Mouse (Mus musculus): ENCODE results near the gene Slc25a51. TPM values are rescaled to one million over a fixed set of nuclear protein-coding genes. Genes with fewer than 3 reads are reported as not detected.

The Slc25a51 gene
- total and polyA plus RNA-seq, 3 experiments: 43.8 to 395 (median 47.5) TPM

- no peaks in the 10 kb centered on the region for H3K4me1 ChIP-seq (ENCODE audit: control insufficient read depth in 1 of 2, insufficient read depth in 2 of 2, low read length in 2 of 2)
- peak overlapping the region; percentile 12 to 55; a peak in 3 of 4 replicates for H3K4me3 ChIP-seq (ENCODE audit: control insufficient read depth in 1 of 2, insufficient read depth in 1 of 2, low read depth in 2 of 2, low read length in 2 of 2)
- no peak overlapping the region for H3K27ac ChIP-seq (ENCODE audit: control insufficient read depth, low read depth, low read length)
- H3K79me2 ChIP-seq (ENCODE audit: control insufficient read depth, insufficient read depth, low read length, poor library complexity): no peaks in the 10 kb centered on the region
- DNase-seq (ENCODE audit: low read depth, low spot score): peak; percentile 67
- no peaks in the 10 kb centered on the region for H3K9me3 ChIP-seq (replicated peaks; ENCODE audit: insufficient read depth, low read length)
- H3K9ac ChIP-seq (ENCODE audit: control insufficient read depth, low read depth, low read length, poor library complexity, severe bottlenecking): peak overlapping the region; percentile 29; the same call in 1 of the 2 replicates
- H3K36me3 ChIP-seq (ENCODE audit: control insufficient read depth in 1 of 2, insufficient read depth in 2 of 2, low read length in 2 of 2): no peaks in the 10 kb centered on the region
- TF ChIP-seq MAZ (IDR thresholded peaks at IDR 0.05; ENCODE audit: low read depth, low read length) (peak; percentile 48; the same call in 1 of the 2 replicates), SMC3 (IDR thresholded peaks at IDR 0.05; ENCODE audit: low read depth, low read length) (peak; percentile 86), ZC3H11A (IDR thresholded peaks at IDR 0.05; ENCODE audit: low read depth, low read length) (peak; percentile 83), RAD21 (IDR thresholded peaks at IDR 0.05; ENCODE audit: low read depth, low read length) (peak; percentile 84), MXI1 (IDR thresholded peaks at IDR 0.05; ENCODE audit: low read depth, low read length) (no peak), MAX (IDR thresholded peaks at IDR 0.05; ENCODE audit: low read length) (no peak), BHLHE40 (IDR thresholded peaks at IDR 0.05; ENCODE audit: borderline replicate concordance, low read depth, low read length) (peak; percentile 18; the same call in 1 of the 2 replicates), HCFC1 (IDR thresholded peaks at IDR 0.05; ENCODE audit: low read depth, low read length) (no peak), CTCF (IDR thresholded peaks at IDR 0.05 in 2 of 3, conservative IDR thresholded peaks at IDR 0.05 in 1 of 3; ENCODE audit: control insufficient read depth in 1 of 3, insufficient read depth in 1 of 3, low read depth in 2 of 3, low read length in 3 of 3, poor library complexity in 1 of 3, severe bottlenecking in 1 of 3) (peak in 2 of 3 experiments; percentile 79 to 83; a peak in 5 of 6 replicates), MEF2A (IDR thresholded peaks at IDR 0.05; ENCODE audit: extremely low read depth, insufficient replicate concordance, low read depth, low read length, poor library complexity, severe bottlenecking) (no peak), ZMIZ1 (IDR thresholded peaks at IDR 0.05; ENCODE audit: low read depth, low read length) (no peak)
- no peaks in the 10 kb centered on the region for H3K27me3 ChIP-seq (ENCODE audit: control insufficient read depth in 1 of 2, insufficient read depth in 2 of 2, low read length in 2 of 2)
Measured at GRCm38 (mm10) chr4:45418229-45418950, 9.8 kb upstream of the Slc25a51 start.

DNA sequence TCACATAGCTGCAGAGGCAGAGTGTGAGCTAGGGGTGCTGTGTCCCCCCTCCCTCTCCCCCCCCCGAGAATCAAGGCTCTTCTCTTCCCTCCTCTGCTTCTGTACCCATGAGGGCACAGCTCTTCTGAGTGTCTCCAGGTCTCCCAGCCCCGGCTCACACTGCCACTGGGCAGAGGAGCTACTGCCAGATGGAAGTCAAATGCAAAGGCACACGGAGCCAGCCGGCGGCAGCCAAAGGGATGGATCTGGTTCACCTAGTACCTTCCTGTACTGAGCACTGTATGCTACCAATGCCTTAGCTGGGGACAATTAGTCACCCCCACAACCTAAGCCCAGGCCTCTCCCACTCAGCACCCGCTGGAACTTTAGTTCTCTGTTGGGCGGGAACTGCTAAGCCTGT is 7.7 kb upstream of the Slc25a51 start:
- H3K27ac ChIP-seq (ENCODE audit: control insufficient read depth, low read depth, low read length): no peak overlapping the region
- no peaks in the 10 kb centered on the region for H3K36me3 ChIP-seq (ENCODE audit: control insufficient read depth in 1 of 2, insufficient read depth in 2 of 2, low read length in 2 of 2)
- DNase-seq (ENCODE audit: low read depth, low spot score): no peak
- H3K9me3 ChIP-seq (replicated peaks; ENCODE audit: insufficient read depth, low read length): no peaks in the 10 kb centered on the region
- no peaks in the 10 kb centered on the region for H3K79me2 ChIP-seq (ENCODE audit: control insufficient read depth, insufficient read depth, low read length, poor library complexity)
- H3K4me3 ChIP-seq (ENCODE audit: control insufficient read depth in 1 of 2, insufficient read depth in 1 of 2, low read depth in 2 of 2, low read length in 2 of 2): no peak overlapping the region
- no peak for TF ChIP-seq RAD21 (IDR thresholded peaks at IDR 0.05; ENCODE audit: low read depth, low read length)
- TF ChIP-seq POLR2A (IDR thresholded peaks at IDR 0.05; ENCODE audit: control insufficient read depth in 1 of 2, insufficient read depth in 1 of 2, low read depth in 1 of 2, low read length in 2 of 2, poor library complexity in 1 of 2): no peak
- TF ChIP-seq NELFE (IDR thresholded peaks at IDR 0.05; ENCODE audit: low read depth, low read length): no peak
- TF ChIP-seq TBP (IDR thresholded peaks at IDR 0.05; ENCODE audit: low read depth, low read length): no peak
- no peak for TF ChIP-seq ZKSCAN1 (IDR thresholded peaks at IDR 0.05; ENCODE audit: low read depth, low read length)
- no peak for TF ChIP-seq UBTF (IDR thresholded peaks at IDR 0.05; ENCODE audit: borderline replicate concordance, insufficient read depth, low read depth, low read length)
- no peak for TF ChIP-seq MAFK (IDR thresholded peaks at IDR 0.05; ENCODE audit: borderline replicate concordance, low read depth, low read length)
- TF ChIP-seq NRF1 (IDR thresholded peaks at IDR 0.05; ENCODE audit: insufficient read depth, low read depth, low read length, poor library complexity, severe bottlenecking): no peak
- no peak for TF ChIP-seq ZMIZ1 (IDR thresholded peaks at IDR 0.05; ENCODE audit: low read depth, low read length)
- TF ChIP-seq MYC (IDR thresholded peaks at IDR 0.05; ENCODE audit: low read depth, low read length): no peak
- no peak for TF ChIP-seq POLR2AphosphoS5 (IDR thresholded peaks at IDR 0.05; ENCODE audit: borderline replicate concordance, low read depth, low read length)
- no peak for TF ChIP-seq EP300 (IDR thresholded peaks at IDR 0.05; ENCODE audit: low read depth in 1 of 2, low read length in 2 of 2)
- TF ChIP-seq BHLHE40 (IDR thresholded peaks at IDR 0.05; ENCODE audit: borderline replicate concordance, low read depth, low read length): no peak
- no peaks in the 10 kb centered on the region for H3K27me3 ChIP-seq (ENCODE audit: control insufficient read depth in 1 of 2, insufficient read depth in 2 of 2, low read length in 2 of 2)
- no peak overlapping the region for H3K9ac ChIP-seq (ENCODE audit: control insufficient read depth, low read depth, low read length, poor library complexity, severe bottlenecking)
- no peaks in the 10 kb centered on the region for H3K4me1 ChIP-seq (ENCODE audit: control insufficient read depth in 1 of 2, insufficient read depth in 2 of 2, low read length in 2 of 2)

All from MEL (cell line).